Mouse (Mus musculus) thymus, adult 2 months (tissue): Measurements from ENCODE around the gene Snx9. TPM values are rescaled to one million over a fixed set of nuclear protein-coding genes. Genes with fewer than 3 reads are reported as not detected.

Source experiments
- DNase-seq: peaks from one replicate; pipeline ENCODE4 v3.0.0; 2021
- H3K27ac ChIP-seq: fragments of 200-500 bp; 2 replicates; pipeline ENCODE4 v1.5.1; 2012; ENCODE audit warnings: low read length, control low read depth; ENCODE audit not compliant: control insufficient read depth, insufficient read depth
- H3K27me3 ChIP-seq: fragments of 200-500 bp; 2 replicates; pipeline ENCODE4 v1.6.1; 2012; ENCODE audit warnings: mild to moderate bottlenecking, low read length, moderate library complexity, mixed read lengths; ENCODE audit not compliant: control insufficient read depth, insufficient read depth
- H3K36me3 ChIP-seq: fragments of 200-500 bp; 2 replicates; pipeline ENCODE4 v1.6.1; 2012; ENCODE audit warnings: mild to moderate bottlenecking, low read length, moderate library complexity; ENCODE audit not compliant: control insufficient read depth, insufficient read depth
- H3K4me1 ChIP-seq: fragments of 200-500 bp; replicated peaks from 2 replicates; pipeline ENCODE4 v1.6.1; 2012; ENCODE audit warnings: low read length; ENCODE audit not compliant: control insufficient read depth, insufficient read depth
- H3K4me3 ChIP-seq: fragments of 200-500 bp; 2 replicates; pipeline ENCODE4 v1.5.1; 2012; ENCODE audit warnings: mild to moderate bottlenecking, low read length, control low read depth, moderate library complexity; ENCODE audit not compliant: control insufficient read depth, insufficient read depth
- CTCF ChIP-seq: fragments of 200-500 bp; IDR thresholded peaks from 2 replicates; pipeline ENCODE4 v1.5.1; 2012; ENCODE audit warnings: mild to moderate bottlenecking, control low read depth, low read length, moderate library complexity, borderline replicate concordance; ENCODE audit not compliant: control insufficient read depth, poor library complexity, insufficient read depth; ENCODE audit errors: extremely low read depth
- POLR2A ChIP-seq: fragments of 200-500 bp; IDR thresholded peaks from 2 replicates; pipeline ENCODE4 v1.6.1; 2012; ENCODE audit warnings: mild to moderate bottlenecking, low read length, control low read depth, moderate library complexity; ENCODE audit not compliant: control insufficient read depth, poor library complexity, insufficient read depth; ENCODE audit errors: extremely low read depth
- WGBS: fragments of 180-500 bp; shearing (Covaris S2); methylation state at CpG from one replicate; pipeline ENCODE4 v1.1.7; 2018; 5-methylcytosine and 5-hydroxymethylcytosine counted together
- polyA plus RNA-seq: library from polyadenylated mRNA; depleted of rRNA; stranded (reverse); fragments of >200 nt; gene quantifications from 2 replicates; pipeline ENCODE4 v1.2.3, GENCODE M21; 2012; rRNA removed

Snx9 gene
- 11.2 and 12.5 TPM in 2 replicates for polyA plus RNA-seq

DNA sequence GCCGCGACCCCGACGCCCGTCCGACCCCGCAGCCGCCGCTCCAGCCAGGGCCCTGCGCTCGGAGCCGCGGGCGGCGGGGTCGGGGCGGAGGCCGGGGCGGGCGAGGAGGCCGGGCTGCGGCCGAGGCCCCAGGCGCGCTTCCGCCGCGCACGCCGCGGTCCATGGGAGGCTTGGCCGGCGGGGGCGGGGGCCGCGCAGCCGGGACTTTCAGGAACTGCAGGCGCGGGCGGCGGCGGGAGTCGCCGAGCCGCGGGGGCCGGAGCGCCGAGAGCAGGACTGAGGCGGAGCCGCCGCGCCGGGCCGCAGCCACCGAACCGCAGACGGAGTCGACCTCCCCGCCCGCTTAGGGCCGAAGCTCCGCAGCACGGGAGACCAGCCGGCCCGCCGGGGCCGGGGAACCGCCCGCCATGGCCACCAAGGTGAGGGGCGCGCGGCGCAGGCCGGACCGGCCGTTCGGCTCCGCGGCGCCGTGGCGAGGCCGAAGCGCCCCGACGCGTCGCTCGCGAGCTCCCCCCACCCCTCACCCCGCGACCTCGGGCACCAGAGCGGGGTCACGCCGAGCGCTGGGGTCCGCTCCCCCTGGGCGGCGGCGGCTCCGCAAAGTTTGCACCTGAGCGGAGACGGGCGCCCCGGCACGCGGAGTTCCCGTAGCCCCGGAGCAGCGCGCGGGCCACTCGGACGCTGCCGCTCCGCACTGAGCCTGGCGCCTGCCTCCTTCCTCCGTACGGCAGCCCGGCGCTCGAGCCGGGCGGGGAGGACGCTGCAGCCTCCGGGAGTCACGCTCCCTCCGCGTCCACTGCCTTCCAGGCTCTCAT is at the start of gene Snx9:
Snx9 (plus strand) TSS at position 202 of the 815 bp plus-strand sequence.
- Histone ChIP-seq H3K4me3 (peak within 1 kb of the TSS; percentile 55), H3K27me3 (no peaks in the 10 kb centered on the region; the same call in 1 of the 2 replicates), H3K36me3 (no peaks in the 10 kb centered on the region), H3K4me1 (peaks cover 4% of the 10 kb centered on the region; the same call in 1 of the 2 replicates), H3K27ac (peak within 1 kb of the TSS; percentile 2; the same call in 1 of the 2 replicates)
- 4% methylated on average over 123 of the region's 131 CpGs for WGBS
- TF ChIP-seq CTCF (peak; percentile 44; the same call in 1 of the 2 replicates), POLR2A (no peak)
- peak; percentile 58 for DNase-seq

DNA sequence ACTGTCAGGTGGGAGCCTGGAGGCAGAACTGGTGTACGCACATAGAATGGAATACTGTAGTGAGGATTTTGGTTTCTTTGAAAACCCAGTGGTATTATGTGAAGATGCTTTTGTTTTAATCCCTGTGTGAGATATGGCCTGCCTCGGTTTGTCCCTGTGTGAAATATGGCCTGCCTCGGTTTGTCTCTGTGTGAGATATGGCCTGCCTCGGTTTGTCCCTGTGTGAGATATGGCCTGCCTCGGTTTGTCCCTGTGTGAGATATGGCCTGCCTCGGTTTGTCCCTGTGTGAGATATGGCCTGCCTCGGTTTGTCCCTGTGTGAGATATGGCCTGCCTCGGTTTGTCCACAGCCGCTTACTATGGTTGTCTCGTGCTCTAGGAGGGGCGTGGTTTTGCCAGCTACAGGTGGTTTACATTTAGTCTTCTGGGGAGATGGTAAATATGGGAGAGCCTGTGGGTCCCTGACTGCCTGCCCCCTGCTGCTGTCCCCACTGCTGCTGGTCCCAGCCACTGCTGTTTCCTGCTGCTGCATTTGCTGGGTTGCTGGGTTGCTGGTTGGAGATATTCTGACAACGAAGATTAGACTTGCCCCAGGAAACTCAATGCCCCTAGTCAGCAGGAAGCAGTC is 48.9 kb upstream of the Snx9 start:
- Histone ChIP-seq H3K27me3 (no peaks in the 10 kb centered on the region), H3K4me1 (no peaks in the 10 kb centered on the region), H3K27ac (no peak overlapping the region), H3K36me3 (no peaks in the 10 kb centered on the region), H3K4me3 (no peak overlapping the region)
- no peak for TF ChIP-seq POLR2A
- no peak for TF ChIP-seq CTCF
- 87% methylated on average over 12 of the region's 12 CpGs for WGBS
- no peak for DNase-seq

DNA sequence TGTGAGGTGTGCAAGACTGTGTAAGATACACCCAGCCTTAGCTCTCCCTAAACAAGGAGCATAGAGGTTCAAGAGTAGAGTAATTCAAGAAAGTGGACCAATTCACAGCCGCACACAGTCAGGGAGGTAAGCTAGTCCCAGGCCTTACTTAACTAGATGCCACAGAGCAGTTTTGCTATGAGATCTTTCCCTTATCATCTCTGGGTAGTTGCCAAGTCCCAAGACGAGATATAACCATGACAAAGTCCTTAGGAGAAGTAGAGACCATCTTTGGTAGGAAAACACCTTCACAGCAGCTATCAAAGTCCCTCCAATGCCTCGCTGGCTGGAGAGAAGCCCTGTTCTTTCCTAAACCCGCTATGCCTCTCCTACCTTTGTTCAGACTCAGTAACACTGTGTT is 47.5 kb upstream of the Snx9 start:
- no peaks in the 10 kb centered on the region for H3K27me3 ChIP-seq
- H3K4me1 ChIP-seq: peaks cover 7% of the 10 kb centered on the region
- DNase-seq: no peak
- no peak overlapping the region for H3K4me3 ChIP-seq
- no peaks in the 10 kb centered on the region for H3K36me3 ChIP-seq
- 88% methylated on average over 4 of the region's 4 CpGs for WGBS
- H3K27ac ChIP-seq: no peak overlapping the region
- no peak for TF ChIP-seq POLR2A
- TF ChIP-seq CTCF: no peak

DNA sequence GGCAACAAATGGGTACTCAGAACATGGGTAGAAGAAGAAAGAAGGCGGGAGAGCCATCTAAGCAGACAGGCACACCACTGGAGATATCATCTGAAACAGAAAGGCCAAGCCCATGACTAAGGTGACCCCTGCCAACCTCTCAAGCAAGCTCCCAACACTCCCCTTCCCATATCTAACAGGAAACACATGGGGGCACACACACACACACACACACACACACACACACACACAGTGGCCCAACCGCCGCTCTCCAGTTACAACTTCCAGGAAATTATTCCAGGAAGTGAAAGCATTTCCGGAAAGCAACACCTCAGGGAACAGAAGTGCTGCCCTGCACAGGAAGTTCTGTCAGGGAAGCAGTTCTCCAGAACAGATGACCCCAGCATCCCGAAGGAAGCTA is 46.9 kb upstream of the Snx9 start:
- Histone ChIP-seq H3K27me3 (no peaks in the 10 kb centered on the region), H3K4me1 (peaks cover 11% of the 10 kb centered on the region), H3K4me3 (no peak overlapping the region), H3K36me3 (no peaks in the 10 kb centered on the region), H3K27ac (no peak overlapping the region)
- DNase-seq: no peak
- 76% methylated on average over 5 of the region's 5 CpGs for WGBS
- TF ChIP-seq CTCF: no peak
- no peak for TF ChIP-seq POLR2A

DNA sequence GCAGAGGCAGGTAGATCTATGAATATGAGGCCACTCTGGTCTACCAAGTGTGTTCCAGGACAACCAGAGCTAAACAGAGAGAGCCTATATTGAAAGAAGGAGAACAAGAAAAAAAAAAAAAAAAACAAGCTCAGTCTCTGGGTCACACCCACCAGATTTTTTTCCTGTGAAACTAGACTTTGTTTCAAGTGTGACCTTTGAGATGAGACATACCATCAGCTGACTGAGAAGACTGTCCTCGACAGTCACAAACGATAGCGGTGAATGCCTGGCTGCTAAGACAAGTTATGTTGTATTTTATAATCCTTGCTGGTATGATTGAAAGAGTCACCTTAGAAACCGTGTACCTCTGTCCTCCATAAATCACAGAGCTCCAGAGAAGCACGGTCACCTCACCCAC is 45.8 kb upstream of the Snx9 start:
- Histone ChIP-seq H3K4me1 (peaks cover 11% of the 10 kb centered on the region), H3K36me3 (no peaks in the 10 kb centered on the region), H3K27me3 (no peaks in the 10 kb centered on the region), H3K4me3 (no peak overlapping the region), H3K27ac (no peak overlapping the region)
- no peak for TF ChIP-seq POLR2A
- no peak for TF ChIP-seq CTCF
- WGBS: 78% methylated on average over 5 of the region's 5 CpGs
- DNase-seq: no peak

DNA sequence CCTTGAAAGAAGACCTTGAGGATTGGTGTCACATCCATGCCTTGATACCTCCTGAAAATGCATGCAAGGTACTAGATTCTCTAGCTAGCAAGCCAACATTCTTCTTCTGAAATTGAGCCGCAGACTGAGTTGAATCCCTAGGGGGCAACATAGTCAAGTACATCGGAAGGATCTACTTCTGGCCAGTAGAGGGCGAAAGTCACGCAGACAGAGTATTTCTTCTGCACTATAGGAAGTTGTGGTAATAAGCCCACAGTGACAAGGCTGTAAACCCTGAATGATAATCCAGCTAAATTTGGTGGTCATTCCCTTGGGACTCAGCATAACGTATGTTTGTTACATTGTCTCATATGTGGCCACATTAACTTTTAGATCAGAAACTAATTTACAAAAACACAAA is 45.3 kb upstream of the Snx9 start:
- H3K4me3 ChIP-seq: no peak overlapping the region
- TF ChIP-seq CTCF: no peak
- TF ChIP-seq POLR2A: no peak
- no peaks in the 10 kb centered on the region for H3K27me3 ChIP-seq
- 0% methylated on average over 5 of the region's 5 CpGs for WGBS
- H3K27ac ChIP-seq: no peak overlapping the region
- H3K4me1 ChIP-seq: peaks cover 11% of the 10 kb centered on the region
- peak; percentile 77 for DNase-seq
- H3K36me3 ChIP-seq: no peaks in the 10 kb centered on the region
